In the genomic region with DNA sequence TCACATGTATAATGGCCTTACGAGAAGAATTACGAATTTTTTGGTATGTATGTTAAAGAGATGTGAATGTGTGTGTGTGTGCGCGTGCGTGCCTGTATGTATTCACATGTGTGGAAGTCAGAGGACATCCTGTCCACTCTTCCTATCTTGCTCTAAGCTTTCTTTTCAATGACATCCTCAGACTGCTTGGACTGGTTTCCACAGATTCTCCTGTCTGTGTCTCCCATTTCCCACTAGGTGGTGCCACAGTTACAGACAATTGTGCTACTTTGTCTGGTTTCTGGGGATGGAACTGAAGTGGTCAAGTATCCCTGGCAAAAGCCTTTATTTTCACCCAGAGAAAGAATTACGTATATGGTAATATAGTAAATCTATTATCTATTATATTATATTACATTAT, we compare ENCODE assay signal across 9 mouse cellular contexts. TPM values are rescaled to one million over a fixed set of nuclear protein-coding genes. Genes with fewer than 3 reads are reported as not detected.
DNase-seq lines count a peak whose midpoint lies in the region; ATAC-seq and TF ChIP-seq lines count a peak whose summit lies in the region.
"Had no signal": no experiment of that assay in that cellular context is flagged by ENCODE, and none has a peak within 500 bp of the region (broad histone marks: within the 10 kb centered on the region; RNA-seq: fewer than 3 reads in every experiment).

No protein-coding gene starts in this region.

- peaks cover 2% of the 10 kb centered on the region; the same call in 1 of the 2 replicates for H3K36me3 ChIP-seq in forebrain, embryonic 10.5 days (replicated peaks)
- H3K36me3 ChIP-seq in forebrain, embryonic 16.5 days (ENCODE audit: control insufficient read depth, insufficient read depth) = 0 out of 2 replicates have a peak, but pooled peaks cover 3% of the 10 kb centered on the region
- H3K36me3 ChIP-seq in liver, adult 2 months (ENCODE audit: control insufficient read depth, insufficient read depth, low read length) = no peaks in the 10 kb centered on the region
- H3K36me3 ChIP-seq in liver, embryonic 12.5 days = no peaks in the 10 kb centered on the region
- H3K36me3 ChIP-seq in stomach, postnatal 0 days (ENCODE audit: control insufficient read depth, insufficient read depth, low read length) = no peaks in the 10 kb centered on the region
- H3K36me3 ChIP-seq: heart, embryonic 13.5 days had no signal

- no peak overlapping the region for H3K27ac ChIP-seq in forebrain, embryonic 10.5 days
- H3K27ac ChIP-seq in forebrain, embryonic 16.5 days (ENCODE audit: low read length) = no peak overlapping the region
- H3K27ac ChIP-seq in liver, adult 2 months (replicated peaks; ENCODE audit: insufficient read depth, low read depth, low read length) = no peak overlapping the region
- H3K27ac ChIP-seq in liver, embryonic 12.5 days = no peak overlapping the region
- H3K27ac ChIP-seq in stomach, postnatal 0 days (replicated peaks) = no peak overlapping the region
- H3K27ac ChIP-seq: heart, embryonic 13.5 days had no signal

- H3K9me3 ChIP-seq in forebrain, embryonic 10.5 days = no peaks in the 10 kb centered on the region
- no peaks in the 10 kb centered on the region for H3K9me3 ChIP-seq in forebrain, embryonic 16.5 days (ENCODE audit: control insufficient read depth, low read length)
- H3K9me3 ChIP-seq in liver, embryonic 12.5 days (replicated peaks) = no peaks in the 10 kb centered on the region
- no peaks in the 10 kb centered on the region for H3K9me3 ChIP-seq in stomach, postnatal 0 days (ENCODE audit: control insufficient read depth, low read length)

- peaks cover 10% of the 10 kb centered on the region for H3K27me3 ChIP-seq in forebrain, embryonic 10.5 days (ENCODE audit: poor library complexity, severe bottlenecking)
- no peaks in the 10 kb centered on the region for H3K27me3 ChIP-seq in forebrain, embryonic 16.5 days (replicated peaks; ENCODE audit: control insufficient read depth, insufficient read depth, low read length)
- peaks cover 5% of the 10 kb centered on the region for H3K27me3 ChIP-seq in liver, adult 2 months (ENCODE audit: control insufficient read depth, insufficient read depth, low read length)
- peaks cover 42% of the 10 kb centered on the region for H3K27me3 ChIP-seq in liver, embryonic 12.5 days (replicated peaks)
- H3K27me3 ChIP-seq in stomach, postnatal 0 days (ENCODE audit: control insufficient read depth, insufficient read depth, low read length) = 0 out of 2 replicates have a peak, but pooled peaks cover 2% of the 10 kb centered on the region

- H3K4me1 ChIP-seq in forebrain, embryonic 10.5 days = peaks cover 27% of the 10 kb centered on the region
- peaks cover 12% of the 10 kb centered on the region for H3K4me1 ChIP-seq in forebrain, embryonic 16.5 days (replicated peaks; ENCODE audit: control insufficient read depth, insufficient read depth, low read length)
- H3K4me1 ChIP-seq in liver, adult 2 months (ENCODE audit: control insufficient read depth, insufficient read depth, low read length) = no peaks in the 10 kb centered on the region; the same call in 1 of the 2 replicates
- H3K4me1 ChIP-seq in liver, embryonic 12.5 days = peaks cover 22% of the 10 kb centered on the region
- no peaks in the 10 kb centered on the region for H3K4me1 ChIP-seq in stomach, postnatal 0 days (replicated peaks; ENCODE audit: control insufficient read depth, insufficient read depth)

- peak; percentile 31 for DNase-seq in forebrain, embryonic 10.5 days (ENCODE audit: extremely low spot score, low spot score)
- peak; percentile 20 for DNase-seq in liver, adult 2 months (ENCODE audit: extremely low read depth, low read depth, low spot score)
- peak; percentile 36 to 59 for DNase-seq in adrenal gland, postnatal 36 days
- peak; percentile 65 for DNase-seq in kidney, postnatal 10 days
- no peak for DNase-seq in stomach, postnatal 0 days (ENCODE audit: low spot score)
- no peak for DNase-seq in thymus, postnatal 4 days

- no peak overlapping the region for H3K9ac ChIP-seq in forebrain, embryonic 16.5 days (replicated peaks; ENCODE audit: low read depth, low read length)
- no peak overlapping the region for H3K9ac ChIP-seq in liver, adult 2 months (ENCODE audit: low read depth, low read length)
- no peak overlapping the region for H3K9ac ChIP-seq in liver, embryonic 12.5 days
- H3K9ac ChIP-seq in stomach, postnatal 0 days (ENCODE audit: low read length) = no peak overlapping the region
- H3K9ac ChIP-seq: heart, embryonic 13.5 days had no signal

- TF ChIP-seq POLR2A in liver, adult 2 months (IDR thresholded peaks at IDR 0.05; ENCODE audit: extremely low read depth, insufficient read depth, low read length) = no peak

- no peak overlapping the region for H3K4me3 ChIP-seq in forebrain, embryonic 10.5 days
- H3K4me3 ChIP-seq in forebrain, embryonic 16.5 days (replicated peaks; ENCODE audit: low read length) = no peak overlapping the region
- H3K4me3 ChIP-seq in liver, adult 2 months (ENCODE audit: insufficient read depth, low read depth, low read length) = no peak overlapping the region
- H3K4me3 ChIP-seq in liver, embryonic 12.5 days = no peak overlapping the region
- no peak overlapping the region for H3K4me3 ChIP-seq in stomach, postnatal 0 days (ENCODE audit: low read depth, low read length)
- H3K4me3 ChIP-seq: heart, embryonic 13.5 days had no signal

- WGBS in forebrain, embryonic 10.5 days = 68% methylated on average over 6 of the region's 6 CpGs
- WGBS in forebrain, embryonic 16.5 days = 65% methylated on average over 6 of the region's 6 CpGs
- WGBS in liver, adult 2 months = 50% methylated on average over 6 of the region's 6 CpGs
- 46% methylated on average over 6 of the region's 6 CpGs for WGBS in liver, embryonic 12.5 days (ENCODE audit: insufficient replicate concordance)
- 59% methylated on average over 6 of the region's 6 CpGs for WGBS in stomach, postnatal 0 days

- TF ChIP-seq EP300 in stomach, postnatal 0 days (optimal IDR thresholded peaks at IDR 0.05) = no peak

- ATAC-seq in forebrain, embryonic 16.5 days = no peak
- ATAC-seq in liver, embryonic 12.5 days = no peak
- ATAC-seq in stomach, postnatal 0 days (ENCODE audit: low FRiP score, low TSS enrichment) = no peak

- no peak overlapping the region for H3K4me2 ChIP-seq in forebrain, embryonic 16.5 days (ENCODE audit: low read length)
- H3K4me2 ChIP-seq in liver, embryonic 12.5 days = no peak overlapping the region
- no peak overlapping the region for H3K4me2 ChIP-seq in stomach, postnatal 0 days (replicated peaks; ENCODE audit: low read depth)
- H3K4me2 ChIP-seq: heart, embryonic 13.5 days had no signal

- H3K79me2 ChIP-seq in liver, adult 2 months (ENCODE audit: control insufficient read depth, insufficient read depth, low read length) = no peaks in the 10 kb centered on the region

- no peak for TF ChIP-seq CTCF in liver, adult 2 months (IDR thresholded peaks at IDR 0.05; ENCODE audit: low read depth, low read length)
- peak; percentile 89 for TF ChIP-seq CTCF in stomach, postnatal 0 days (IDR thresholded peaks at IDR 0.05; ENCODE audit: low read depth)

RNA-seq across cellular contexts. Expression of a gene that starts 4.0 kb away (rescaled TPM):
- polyA plus RNA-seq in forebrain, embryonic 10.5 days (2016; fragmentation: Nextera tagmentation; extraction: Ambion mirVana) = 6.0 and 7.6 TPM in 2 replicates
- polyA plus RNA-seq in forebrain, embryonic 16.5 days (2015; fragmentation: Nextera tagmentation; extraction: Ambion mirVana) = 11.0 and 12.4 TPM in 2 replicates
- 1.8 and 2.6 TPM in 2 replicates for total RNA-seq in liver, adult 2 months (2014; rRNA removed)
- polyA plus RNA-seq in liver, adult 2 months (2012; rRNA removed) = 0.16 and 0.27 TPM in 2 replicates
- 1.1 and 1.2 TPM in 2 replicates for polyA plus RNA-seq in liver, embryonic 12.5 days (2016; fragmentation: Nextera tagmentation; extraction: Ambion mirVana)
- 10 to 100 TPM; 13.3 to 27.2 TPM for total RNA-seq in adrenal gland, postnatal 36 days (2021)
- polyA plus RNA-seq in stomach, postnatal 0 days (2015; fragmentation: Nextera tagmentation; extraction: Ambion mirVana) = 2.4 and 2.6 TPM in 2 replicates

Comparison
In these comparisons a context has a peak if more than half of its experiments do, and no peak if none do; other contexts are left out.
1. DNase-seq: peak in forebrain, embryonic 10.5 days (single experiment), liver, adult 2 months (single experiment), adrenal gland, postnatal 36 days (2 of 2) and kidney, postnatal 10 days (single experiment); none in stomach, postnatal 0 days (single experiment) and thymus, postnatal 4 days (single experiment).